Mouse (Mus musculus) stomach, embryonic 16.5 days (tissue): ENCODE measurements at regions not wholly inside any gene's neighbourhood (a gene's known extent, or its start where the extent isn't known, plus 50 kb on each side); places are given as distances from the start of the nearest gene placed in this dataset.

Experiments
- ATAC-seq: fragments of 200-750 bp; cut with Nextera tagmentation; 2 replicates; pipeline ENCODE4 v1.8.0; 2017; ENCODE audit warnings: moderate number of reproducible peaks, moderate TSS enrichment; ENCODE audit not compliant: insufficient read depth, low FRiP score
- H3K27ac ChIP-seq: fragments of 300-500 bp; sonication (generic); 2 replicates; pipeline ENCODE4 v1.5.1; 2014; ENCODE audit warnings: low read length
- H3K27me3 ChIP-seq: fragments of 300-500 bp; sonication (generic); 2 replicates; pipeline ENCODE4 v1.6.1; 2014; ENCODE audit warnings: low read length, control low read depth, mixed read lengths; ENCODE audit not compliant: control insufficient read depth, insufficient read depth
- H3K36me3 ChIP-seq: fragments of 300-500 bp; sonication (generic); 2 replicates; pipeline ENCODE4 v1.6.1; 2014; ENCODE audit warnings: low read length; ENCODE audit not compliant: control insufficient read depth, insufficient read depth
- H3K4me1 ChIP-seq: fragments of 300-500 bp; sonication (generic); 2 replicates; pipeline ENCODE4 v1.6.1; 2014; ENCODE audit warnings: low read length, control low read depth, mixed read lengths; ENCODE audit not compliant: control insufficient read depth, insufficient read depth
- H3K4me2 ChIP-seq: fragments of 300-500 bp; sonication (generic); 2 replicates; pipeline ENCODE4 v1.6.1; 2014; ENCODE audit warnings: low read depth, low read length, mixed read lengths
- H3K4me3 ChIP-seq: fragments of 300-500 bp; sonication (generic); replicated peaks from 2 replicates; pipeline ENCODE4 v1.5.1; 2014; ENCODE audit warnings: mild to moderate bottlenecking, low read length
- H3K9ac ChIP-seq: fragments of 300-500 bp; sonication (generic); 2 replicates; pipeline ENCODE4 v1.6.1; 2014; ENCODE audit warnings: low read length
- H3K9me3 ChIP-seq: fragments of 300-500 bp; sonication (generic); replicated peaks from 2 replicates; pipeline ENCODE4 v1.6.1; 2016; ENCODE audit warnings: low read length, control low read depth; ENCODE audit not compliant: control insufficient read depth
- WGBS: fragments of 180-500 bp; shearing (Covaris S2); extraction: QIAGEN DNeasy Blood & Tissue Kit; methylation state at CpG from one replicate; pipeline ENCODE4 v1.1.7; 2014; 5-methylcytosine and 5-hydroxymethylcytosine counted together

GRCm38 (mm10) chr12:109272101-109272500 is 180.5 kb upstream of the Dlk1 start:
- no peaks in the 10 kb centered on the region for H3K9me3 ChIP-seq
- H3K27me3 ChIP-seq = no peaks in the 10 kb centered on the region
- no peaks in the 10 kb centered on the region for H3K4me1 ChIP-seq
- no peak overlapping the region for H3K9ac ChIP-seq
- WGBS = 53% methylated on average over 5 of the region's 5 CpGs
- no peaks in the 10 kb centered on the region for H3K36me3 ChIP-seq
- no peak overlapping the region for H3K4me3 ChIP-seq
- no peak for ATAC-seq
- no peak overlapping the region for H3K27ac ChIP-seq
- H3K4me2 ChIP-seq = no peak overlapping the region

- Histone ChIP-seq H3K4me2 (no peak overlapping the region), H3K4me1 (no peaks in the 10 kb centered on the region), H3K27me3 (no peaks in the 10 kb centered on the region), H3K27ac (no peak overlapping the region), H3K4me3 (no peak overlapping the region), H3K36me3 (no peaks in the 10 kb centered on the region), H3K9me3 (no peaks in the 10 kb centered on the region), H3K9ac (no peak overlapping the region)
- ATAC-seq = no peak
- 27% methylated on average over 6 of the region's 6 CpGs for WGBS
Observed at GRCm38 (mm10) chr12:109314850-109315249, 137.8 kb upstream of the Dlk1 start.

- 64% methylated on average over 11 of the region's 11 CpGs for WGBS
- Histone ChIP-seq H3K27ac (no peak overlapping the region), H3K27me3 (no peaks in the 10 kb centered on the region), H3K9me3 (no peaks in the 10 kb centered on the region), H3K4me3 (no peak overlapping the region), H3K4me2 (no peak overlapping the region), H3K36me3 (no peaks in the 10 kb centered on the region), H3K4me1 (no peaks in the 10 kb centered on the region), H3K9ac (no peak overlapping the region)
- ATAC-seq = no peak
Observed at GRCm38 (mm10) chr12:109325986-109326385, 126.6 kb upstream of the Dlk1 start.

GRCm38 (mm10) chr12:109371327-109371726 is 81.3 kb upstream of the Dlk1 start:
- no peaks in the 10 kb centered on the region for H3K36me3 ChIP-seq
- no peak overlapping the region for H3K9ac ChIP-seq
- no peak overlapping the region for H3K4me2 ChIP-seq
- H3K27ac ChIP-seq = no peak overlapping the region
- ATAC-seq = no peak
- H3K4me1 ChIP-seq = no peaks in the 10 kb centered on the region
- no peak overlapping the region for H3K4me3 ChIP-seq
- no peaks in the 10 kb centered on the region for H3K27me3 ChIP-seq
- 69% methylated on average over 2 of the region's 2 CpGs for WGBS
- no peaks in the 10 kb centered on the region for H3K9me3 ChIP-seq

- ATAC-seq = no peak
- 73% methylated on average over 5 of the region's 5 CpGs for WGBS
- Histone ChIP-seq H3K27ac (no peak overlapping the region), H3K27me3 (no peaks in the 10 kb centered on the region), H3K4me3 (no peak overlapping the region), H3K4me1 (peaks cover 4% of the 10 kb centered on the region; the same call in 1 of the 2 replicates), H3K9me3 (peaks cover 7% of the 10 kb centered on the region; the same call in 1 of the 2 replicates), H3K4me2 (no peak overlapping the region), H3K9ac (no peak overlapping the region), H3K36me3 (no peaks in the 10 kb centered on the region)
Observed at GRCm38 (mm10) chr12:109385794-109386193, 66.8 kb upstream of the Dlk1 start.

GRCm38 (mm10) chr12:109388791-109389190 is 63.8 kb upstream of the Dlk1 start:
- ATAC-seq = peak; percentile 29; the same call in 1 of the 2 replicates
- Histone ChIP-seq H3K4me3 (no peak overlapping the region), H3K27me3 (no peaks in the 10 kb centered on the region), H3K9me3 (no peaks in the 10 kb centered on the region), H3K27ac (no peak overlapping the region), H3K4me2 (no peak overlapping the region), H3K9ac (no peak overlapping the region), H3K36me3 (no peaks in the 10 kb centered on the region), H3K4me1 (peaks cover 4% of the 10 kb centered on the region; the same call in 1 of the 2 replicates)
- 22% methylated on average over 7 of the region's 7 CpGs for WGBS

- no peaks in the 10 kb centered on the region for H3K27me3 ChIP-seq
- H3K9me3 ChIP-seq = no peaks in the 10 kb centered on the region
- no peak overlapping the region for H3K4me2 ChIP-seq
- peaks cover 4% of the 10 kb centered on the region; the same call in 1 of the 2 replicates for H3K4me1 ChIP-seq
- H3K4me3 ChIP-seq = no peak overlapping the region
- H3K36me3 ChIP-seq = no peaks in the 10 kb centered on the region
- 93% methylated on average over 12 of the region's 12 CpGs for WGBS
- no peak overlapping the region for H3K27ac ChIP-seq
- no peak overlapping the region for H3K9ac ChIP-seq
- no peak for ATAC-seq
Observed at GRCm38 (mm10) chr12:109390388-109390920, 62.2 kb upstream of the Dlk1 start.

- no peak overlapping the region for H3K4me2 ChIP-seq
- no peaks in the 10 kb centered on the region for H3K9me3 ChIP-seq
- no peak overlapping the region for H3K27ac ChIP-seq
- H3K27me3 ChIP-seq = no peaks in the 10 kb centered on the region
- no peaks in the 10 kb centered on the region for H3K36me3 ChIP-seq
- peaks cover 4% of the 10 kb centered on the region; the same call in 1 of the 2 replicates for H3K4me1 ChIP-seq
- 80% methylated on average over 8 of the region's 8 CpGs for WGBS
- H3K9ac ChIP-seq = no peak overlapping the region
- no peak overlapping the region for H3K4me3 ChIP-seq
- no peak for ATAC-seq
Observed at GRCm38 (mm10) chr12:109390978-109391377, 61.6 kb upstream of the Dlk1 start.

- WGBS = 55% methylated on average over 8 of the region's 8 CpGs
- no peak overlapping the region for H3K9ac ChIP-seq
- no peaks in the 10 kb centered on the region for H3K27me3 ChIP-seq
- H3K27ac ChIP-seq = no peak overlapping the region
- H3K9me3 ChIP-seq = no peaks in the 10 kb centered on the region
- no peak overlapping the region for H3K4me2 ChIP-seq
- peaks cover 11% of the 10 kb centered on the region; the same call in 1 of the 2 replicates for H3K4me1 ChIP-seq
- H3K4me3 ChIP-seq = no peak overlapping the region
- ATAC-seq = no peak
- H3K36me3 ChIP-seq = no peaks in the 10 kb centered on the region
Observed at GRCm38 (mm10) chr12:109393326-109393725, 59.3 kb upstream of the Dlk1 start.
